Mouse (Mus musculus) C2C12 (cell line): ENCODE results near the gene Ece1. TPM values are rescaled to one million over a fixed set of nuclear protein-coding genes. Genes with fewer than 3 reads are reported as not detected.

ENCODE experiments used
- H3K27me3 ChIP-seq: one replicate; pipeline ENCODE4 v1.6.1; 2011; ENCODE audit not compliant: control insufficient read depth, insufficient read depth, insufficient read length
- H3K36me3 ChIP-seq: one replicate; pipeline ENCODE4 v1.6.1; 2011; ENCODE audit not compliant: control insufficient read depth, insufficient read depth
- H3K4me3 ChIP-seq: one replicate; pipeline ENCODE4 v1.5.1; 2011; ENCODE audit warnings: mild to moderate bottlenecking, control low read depth; ENCODE audit not compliant: poor library complexity, insufficient read depth, severe bottlenecking
- H3K79me2 ChIP-seq: one replicate; pipeline ENCODE4 v1.6.1; 2011; ENCODE audit not compliant: control insufficient read depth, insufficient read depth
- H3K79me3 ChIP-seq: one replicate; pipeline ENCODE4 v1.6.1; 2011; ENCODE audit warnings: low read depth, control low read depth
- H3ac ChIP-seq: one replicate; pipeline ENCODE3; 2011; ENCODE audit warnings: low read depth; ENCODE audit not compliant: control insufficient read depth, insufficient read length
- CEBPB ChIP-seq: IDR thresholded peaks from one replicate; pipeline ENCODE4 v1.6.1; 2011; ENCODE audit warnings: low read depth, mild to moderate bottlenecking, control low read depth, moderate library complexity
- CTCF ChIP-seq: IDR thresholded peaks from one replicate; pipeline ENCODE4 v1.5.1; 2011; ENCODE audit not compliant: control insufficient read depth, insufficient read depth, insufficient read length
- FOSL1 ChIP-seq: IDR thresholded peaks from one replicate; pipeline ENCODE4 v1.8.0; 2011; ENCODE audit warnings: mild to moderate bottlenecking, low read length; ENCODE audit not compliant: poor library complexity, insufficient read depth, severe bottlenecking
- MAX ChIP-seq: IDR thresholded peaks from one replicate; pipeline ENCODE4 v1.6.1; 2011; ENCODE audit warnings: mild to moderate bottlenecking, control low read depth
- MYOD1 ChIP-seq: IDR thresholded peaks from one replicate; pipeline ENCODE4 v1.6.1; 2011; ENCODE audit warnings: low read depth; ENCODE audit not compliant: control insufficient read depth, insufficient read length
- MYOG ChIP-seq: IDR thresholded peaks from one replicate; pipeline ENCODE4 v1.6.1; 2011; ENCODE audit not compliant: control insufficient read depth, insufficient read length; ENCODE audit errors: extremely low read depth
- USF1 ChIP-seq: IDR thresholded peaks from one replicate; pipeline ENCODE4 v1.6.1; 2011; ENCODE audit warnings: low read depth, mild to moderate bottlenecking, control low read depth, moderate library complexity
- polyA plus RNA-seq: library from polyadenylated mRNA; unstranded; fragments of >200 nt; fragmentation: generic; extraction: Trizol; gene quantifications from one replicate; pipeline ENCODE4 v1.2.1, GENCODE M21; 2012; ENCODE audit warnings: missing spikeins

Ece1 gene
- polyA plus RNA-seq, 1 experiment = 198 TPM

DNA sequence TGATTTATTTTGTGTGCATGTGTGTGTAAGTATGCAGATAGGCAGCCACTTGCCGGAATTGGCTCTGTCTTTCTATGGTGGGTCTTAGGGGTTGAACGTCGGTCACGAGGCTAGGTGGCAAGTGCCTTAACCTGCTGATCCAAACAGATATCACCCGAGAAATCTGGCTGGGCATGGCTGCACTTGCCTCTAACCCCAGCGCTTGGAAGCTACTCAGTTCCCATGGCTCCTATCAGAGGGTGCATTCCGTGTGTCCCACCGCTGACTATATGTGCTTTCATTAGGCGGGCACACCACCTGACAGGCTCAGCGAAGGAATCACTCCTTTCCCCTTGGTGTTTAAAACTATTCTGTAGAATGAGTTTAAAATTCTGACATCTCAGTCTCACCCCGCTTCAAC, 30.4 kb upstream of the Ece1 start:
- Histone ChIP-seq H3K27me3 (no peaks in the 10 kb centered on the region), H3ac (no peak overlapping the region), H3K79me2 (no peaks in the 10 kb centered on the region), H3K36me3 (no peaks in the 10 kb centered on the region), H3K79me3 (no peaks in the 10 kb centered on the region), H3K4me3 (no peak overlapping the region)
- TF ChIP-seq MYOD1 = no peak
- no peak for TF ChIP-seq CEBPB
- no peak for TF ChIP-seq MYOG
- TF ChIP-seq MAX = no peak
- TF ChIP-seq FOSL1 = no peak
- TF ChIP-seq CTCF = no peak
- no peak for TF ChIP-seq USF1

DNA sequence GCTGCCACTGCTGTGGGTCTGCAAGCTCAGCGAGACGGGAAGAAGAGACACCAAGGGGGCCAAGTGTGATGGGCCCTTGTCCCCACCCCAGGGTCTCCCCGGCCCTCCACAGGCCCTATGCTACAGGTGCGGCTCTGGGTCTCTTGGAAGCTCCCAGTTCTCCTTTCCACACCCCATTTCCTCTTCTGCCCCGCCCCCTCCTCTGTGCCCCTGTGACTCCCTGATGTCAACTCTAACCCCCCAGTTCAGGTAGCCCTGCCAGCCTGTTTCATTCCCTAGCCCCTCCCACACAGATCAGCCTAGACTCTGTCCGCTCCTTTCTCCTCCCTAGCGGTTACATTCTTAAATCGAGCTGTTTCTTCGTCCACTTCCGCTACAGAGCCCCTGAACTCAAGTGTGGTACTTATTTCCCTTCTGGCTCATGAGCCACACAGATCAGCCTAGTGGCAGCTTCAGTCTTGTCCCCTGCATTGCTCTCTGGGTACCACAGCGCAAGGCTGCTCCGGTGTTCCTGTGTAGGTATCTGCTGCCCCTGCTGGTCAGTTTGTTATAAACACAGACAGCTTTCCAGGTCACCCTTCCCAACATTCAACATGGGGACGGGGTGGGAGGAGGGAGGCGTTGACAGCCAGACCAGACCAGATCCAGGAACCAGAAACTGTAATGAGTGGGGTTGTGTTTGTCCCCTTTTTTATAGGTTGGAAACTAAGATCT, 26.3 kb upstream of the Ece1 start:
- Histone ChIP-seq H3K4me3 (no peak overlapping the region), H3K27me3 (no peaks in the 10 kb centered on the region), H3K36me3 (no peaks in the 10 kb centered on the region), H3K79me2 (no peaks in the 10 kb centered on the region), H3K79me3 (no peaks in the 10 kb centered on the region), H3ac (no peak overlapping the region)
- TF ChIP-seq CTCF (peak; percentile 27), USF1 (no peak)

DNA sequence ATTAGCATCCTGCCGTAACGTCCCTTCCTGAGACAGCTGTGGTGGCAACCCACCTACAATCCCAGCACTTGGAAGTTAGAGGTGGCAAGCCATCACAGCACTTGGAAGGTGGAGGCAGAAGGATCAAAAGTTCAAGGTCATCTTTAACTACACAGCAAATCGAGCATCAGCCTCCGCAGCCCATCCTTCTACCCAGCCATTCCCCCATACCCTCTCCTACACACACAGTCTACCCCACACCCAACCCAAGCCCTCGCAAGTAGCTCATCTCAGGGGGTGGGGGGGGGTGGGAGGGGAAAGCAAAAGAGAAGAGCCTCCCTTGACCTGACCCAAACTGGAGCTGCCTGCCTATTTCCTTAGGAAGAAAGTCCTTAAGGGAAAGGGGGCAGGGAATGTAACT, 25.3 kb upstream of the Ece1 start:
- no peaks in the 10 kb centered on the region for H3K79me2 ChIP-seq
- no peak for TF ChIP-seq MAX
- TF ChIP-seq CEBPB = no peak
- no peak for TF ChIP-seq USF1
- TF ChIP-seq MYOG = no peak
- no peak for TF ChIP-seq MYOD1
- no peak for TF ChIP-seq CTCF
- TF ChIP-seq FOSL1 = no peak
- H3ac ChIP-seq = no peak overlapping the region
- H3K4me3 ChIP-seq = no peak overlapping the region
- no peaks in the 10 kb centered on the region for H3K79me3 ChIP-seq
- H3K36me3 ChIP-seq = no peaks in the 10 kb centered on the region
- no peaks in the 10 kb centered on the region for H3K27me3 ChIP-seq

DNA sequence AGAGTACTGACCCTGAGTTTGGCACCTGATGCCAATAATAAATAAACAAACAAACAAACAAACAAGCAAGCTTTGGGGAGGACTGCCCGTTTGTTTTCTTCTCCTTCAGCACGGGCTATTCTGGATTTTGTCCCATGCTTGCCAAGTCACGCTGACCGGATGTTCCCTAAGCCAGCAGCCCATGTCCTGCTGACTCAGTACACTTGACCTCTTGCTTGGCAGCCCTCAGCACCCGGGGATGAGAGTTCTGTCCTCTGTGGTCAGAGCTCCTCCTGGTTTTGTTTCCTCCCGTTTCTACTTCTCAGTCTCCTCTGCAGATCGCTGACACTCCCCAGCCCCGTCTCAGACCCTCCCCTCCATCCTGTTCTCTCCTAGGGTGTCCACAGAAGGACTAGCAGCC, 24.2 kb upstream of the Ece1 start:
- Histone ChIP-seq H3ac (no peak overlapping the region), H3K79me2 (no peaks in the 10 kb centered on the region), H3K27me3 (no peaks in the 10 kb centered on the region), H3K79me3 (no peaks in the 10 kb centered on the region), H3K4me3 (no peak overlapping the region), H3K36me3 (no peaks in the 10 kb centered on the region)
- TF ChIP-seq USF1 = no peak
- peak; percentile 29 for TF ChIP-seq MAX
- no peak for TF ChIP-seq MYOG
- TF ChIP-seq FOSL1 = no peak
- TF ChIP-seq CEBPB = no peak
- TF ChIP-seq MYOD1 = no peak
- no peak for TF ChIP-seq CTCF

DNA sequence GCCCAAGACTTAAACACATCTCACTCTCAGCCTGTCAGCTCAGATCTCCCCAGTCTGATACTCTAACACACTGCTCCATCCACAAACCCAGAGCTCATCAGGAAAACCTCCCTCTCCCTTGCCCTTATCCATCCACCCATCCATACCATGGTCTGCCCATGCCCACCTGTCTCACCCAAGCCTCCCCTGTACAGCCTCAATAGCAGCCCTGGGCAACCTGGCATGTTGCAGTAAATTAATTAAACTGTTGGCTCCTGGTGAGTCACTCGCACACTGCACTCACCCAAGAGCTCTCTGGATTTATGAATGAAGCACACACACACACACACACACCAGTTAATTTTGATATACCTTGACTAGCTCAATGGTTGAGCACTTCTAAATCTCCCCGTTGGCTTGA, 23.2 kb upstream of the Ece1 start:
- TF ChIP-seq FOSL1 (no peak), MYOD1 (no peak), CEBPB (no peak), MAX (no peak), USF1 (no peak), MYOG (no peak), CTCF (no peak)
- H3K27me3 ChIP-seq = no peaks in the 10 kb centered on the region
- no peaks in the 10 kb centered on the region for H3K79me3 ChIP-seq
- H3K4me3 ChIP-seq = no peak overlapping the region
- no peak overlapping the region for H3ac ChIP-seq
- no peaks in the 10 kb centered on the region for H3K36me3 ChIP-seq
- H3K79me2 ChIP-seq = no peaks in the 10 kb centered on the region

DNA sequence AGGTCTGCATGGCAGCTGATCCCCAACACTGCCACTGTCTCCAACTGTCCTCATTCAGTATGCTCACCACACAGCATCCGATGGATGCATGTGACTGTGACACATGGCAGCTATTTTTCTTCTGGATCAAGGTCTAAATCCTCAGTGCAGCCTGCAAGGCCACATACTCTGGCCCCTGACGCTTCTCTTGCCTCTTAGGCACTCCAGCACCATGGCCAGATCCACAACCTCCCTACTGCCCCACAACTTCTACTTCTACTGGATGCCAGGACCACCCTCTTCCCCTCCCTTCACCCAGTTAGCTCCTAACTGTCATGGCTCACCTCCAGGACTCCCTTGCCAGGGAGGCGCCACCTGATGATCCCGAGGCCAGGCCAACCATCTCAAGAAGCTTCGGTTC, 22.6 kb upstream of the Ece1 start:
- Histone ChIP-seq H3K27me3 (no peaks in the 10 kb centered on the region), H3ac (no peak overlapping the region), H3K36me3 (no peaks in the 10 kb centered on the region), H3K79me3 (no peaks in the 10 kb centered on the region), H3K79me2 (no peaks in the 10 kb centered on the region), H3K4me3 (no peak overlapping the region)
- TF ChIP-seq USF1 (no peak), MYOG (no peak), CEBPB (no peak), CTCF (no peak), FOSL1 (no peak), MYOD1 (no peak), MAX (no peak)
